Mouse (Mus musculus) c-Kit-negative CD71-positive TER-119-positive erythroid progenitor cells, embryonic 14.5 days (primary cell): Measurements from ENCODE around the gene Fbp1.
A peak's percentile ranks its signal among the peaks of the same experiment; 100 is the strongest.
"Not testable (repeated sequence)": the region's sequence is repeated elsewhere in the genome, so short reads cannot be mapped to it uniquely, and the experiment has no call there.

Experiments used
- DNase-seq: peaks from one replicate; pipeline ENCODE4 v3.0.0-alpha.2; 2013; ENCODE audit warnings: low read depth, low spot score

The Fbp1 gene

GRCm38 (mm10) chr13:62887712-62888441, at the start of gene Fbp1:
Gene Fbp1 (minus strand): TSS chr13:62888282.
- DNase-seq = no peak

GRCm38 (mm10) chr13:62932452-62932851, 44.4 kb upstream of the Fbp1 start:
- DNase-seq = no peak

- no peak for DNase-seq
These were observed 41.8 kb upstream of the Fbp1 start for GRCm38 (mm10) chr13:62929766-62930389.

GRCm38 (mm10) chr13:62929144-62929543, 41.1 kb upstream of the Fbp1 start:
- not testable (repeated sequence) for DNase-seq

GRCm38 (mm10) chr13:62927470-62927869, 39.4 kb upstream of the Fbp1 start:
- no peak for DNase-seq

GRCm38 (mm10) chr13:62926479-62926878, 38.4 kb upstream of the Fbp1 start:
- no peak for DNase-seq

GRCm38 (mm10) chr13:62923182-62923581, 35.1 kb upstream of the Fbp1 start:
- DNase-seq = no peak

GRCm38 (mm10) chr13:62922645-62923044, 34.6 kb upstream of the Fbp1 start:
- DNase-seq = no peak

- peak; percentile 58 for DNase-seq
These were observed 31.7 kb upstream of the Fbp1 start for GRCm38 (mm10) chr13:62919647-62920341.

GRCm38 (mm10) chr13:62917416-62918110, 29.5 kb upstream of the Fbp1 start:
- DNase-seq = no peak

- no peak for DNase-seq
These were observed 28.6 kb upstream of the Fbp1 start for GRCm38 (mm10) chr13:62916675-62917074.

- peak; percentile 66 for DNase-seq
These were observed 23.5 kb upstream of the Fbp1 start for GRCm38 (mm10) chr13:62911575-62911974.

- DNase-seq = no peak
These were observed 22.1 kb upstream of the Fbp1 start for GRCm38 (mm10) chr13:62910206-62910605.

GRCm38 (mm10) chr13:62909776-62910175, 21.7 kb upstream of the Fbp1 start:
- peak; percentile 37 for DNase-seq

GRCm38 (mm10) chr13:62908163-62908559, 20.1 kb upstream of the Fbp1 start:
- no peak for DNase-seq

GRCm38 (mm10) chr13:62907527-62908162, 19.6 kb upstream of the Fbp1 start:
- DNase-seq = no peak

- DNase-seq = no peak
These were observed 13.1 kb upstream of the Fbp1 start for GRCm38 (mm10) chr13:62901139-62901538.

GRCm38 (mm10) chr13:62897927-62898646, 10.0 kb upstream of the Fbp1 start:
- DNase-seq = no peak

- no peak for DNase-seq
These were observed 5.2 kb upstream of the Fbp1 start for GRCm38 (mm10) chr13:62893044-62893842.

- no peak for DNase-seq
These were observed 1.2 kb upstream of the Fbp1 start for GRCm38 (mm10) chr13:62889311-62889710.
